Mouse (Mus musculus): Measurements from ENCODE around the gene Rnasek.

GRCm38 (mm10) chr11:70230239-70230727 is 9.4 kb downstream of the Rnasek start:
- TF ChIP-seq CTCF (IDR thresholded peaks at IDR 0.05; ENCODE audit: low read depth, low read length) (peak; percentile 99), POLR2A (IDR thresholded peaks at IDR 0.05; ENCODE audit: extremely low read depth, insufficient read depth, low read length) (no peak)
